Mouse (Mus musculus): ENCODE measurements around the gene Camk2n1. TPM values are rescaled to one million over a fixed set of nuclear protein-coding genes. Genes with fewer than 3 reads are reported as not detected.

The Camk2n1 gene
- polyA plus RNA-seq, 1 experiment, result 0.12 TPM

GRCm38 (mm10) chr4:138480962-138481361, 26.8 kb downstream of the Camk2n1 start:
- TF ChIP-seq CTCF (IDR thresholded peaks at IDR 0.05; ENCODE audit: low read depth, low read length) (no peak), POLR2A (IDR thresholded peaks at IDR 0.05; ENCODE audit: borderline replicate concordance, low read depth, low read length) (no peak)
- Histone ChIP-seq H3K4me1 (ENCODE audit: control insufficient read depth, insufficient read depth, low read length) (no peaks in the 10 kb centered on the region), H3K27ac (ENCODE audit: insufficient read depth, low read depth, low read length) (no peak overlapping the region), H3K4me3 (ENCODE audit: insufficient read depth, low read length) (no peak overlapping the region)

GRCm38 (mm10) chr4:138482721-138483120, 28.6 kb downstream of the Camk2n1 start:
- Histone ChIP-seq H3K4me3 (ENCODE audit: insufficient read depth, low read length) (no peak overlapping the region), H3K27ac (ENCODE audit: insufficient read depth, low read depth, low read length) (no peak overlapping the region), H3K4me1 (ENCODE audit: control insufficient read depth, insufficient read depth, low read length) (no peaks in the 10 kb centered on the region)
- no peak for TF ChIP-seq POLR2A (IDR thresholded peaks at IDR 0.05; ENCODE audit: borderline replicate concordance, low read depth, low read length)

- Histone ChIP-seq H3K27ac (ENCODE audit: insufficient read depth, low read depth, low read length) (no peak overlapping the region), H3K4me3 (ENCODE audit: insufficient read depth, low read length) (no peak overlapping the region), H3K4me1 (ENCODE audit: control insufficient read depth, insufficient read depth, low read length) (no peaks in the 10 kb centered on the region)
- no peak for TF ChIP-seq CTCF (IDR thresholded peaks at IDR 0.05; ENCODE audit: low read depth, low read length)
- no peak for TF ChIP-seq POLR2A (IDR thresholded peaks at IDR 0.05; ENCODE audit: borderline replicate concordance, low read depth, low read length)
These were observed 34.1 kb downstream of the Camk2n1 start for GRCm38 (mm10) chr4:138488241-138488640.

GRCm38 (mm10) chr4:138491088-138491487, 37.0 kb downstream of the Camk2n1 start:
- no peak overlapping the region for H3K4me3 ChIP-seq (ENCODE audit: insufficient read depth, low read length)
- H3K27ac ChIP-seq (ENCODE audit: insufficient read depth, low read depth, low read length), result no peak overlapping the region
- no peak for TF ChIP-seq CTCF (IDR thresholded peaks at IDR 0.05; ENCODE audit: low read depth, low read length)
- no peak for TF ChIP-seq POLR2A (IDR thresholded peaks at IDR 0.05; ENCODE audit: borderline replicate concordance, low read depth, low read length)
- H3K4me1 ChIP-seq (ENCODE audit: control insufficient read depth, insufficient read depth, low read length), result no peaks in the 10 kb centered on the region

- Histone ChIP-seq H3K4me1 (ENCODE audit: control insufficient read depth, insufficient read depth, low read length) (no peaks in the 10 kb centered on the region), H3K4me3 (ENCODE audit: insufficient read depth, low read length) (no peak overlapping the region), H3K27ac (ENCODE audit: insufficient read depth, low read depth, low read length) (no peak overlapping the region)
- TF ChIP-seq CTCF (IDR thresholded peaks at IDR 0.05; ENCODE audit: low read depth, low read length) (no peak), POLR2A (IDR thresholded peaks at IDR 0.05; ENCODE audit: borderline replicate concordance, low read depth, low read length) (no peak)
These were observed 39.3 kb downstream of the Camk2n1 start for GRCm38 (mm10) chr4:138493161-138494001.

- Histone ChIP-seq H3K27ac (ENCODE audit: insufficient read depth, low read depth, low read length) (no peak overlapping the region), H3K4me1 (ENCODE audit: control insufficient read depth, insufficient read depth, low read length) (no peaks in the 10 kb centered on the region), H3K4me3 (ENCODE audit: insufficient read depth, low read length) (no peak overlapping the region)
- TF ChIP-seq POLR2A (IDR thresholded peaks at IDR 0.05; ENCODE audit: borderline replicate concordance, low read depth, low read length), result no peak
- TF ChIP-seq CTCF (IDR thresholded peaks at IDR 0.05; ENCODE audit: low read depth, low read length), result no peak
These were observed 40.8 kb downstream of the Camk2n1 start for GRCm38 (mm10) chr4:138494905-138495304.

GRCm38 (mm10) chr4:138495775-138496174, 41.7 kb downstream of the Camk2n1 start:
- no peaks in the 10 kb centered on the region for H3K4me1 ChIP-seq (ENCODE audit: control insufficient read depth, insufficient read depth, low read length)
- no peak overlapping the region for H3K27ac ChIP-seq (ENCODE audit: insufficient read depth, low read depth, low read length)
- H3K4me3 ChIP-seq (ENCODE audit: insufficient read depth, low read length), result no peak overlapping the region
- TF ChIP-seq CTCF (IDR thresholded peaks at IDR 0.05; ENCODE audit: low read depth, low read length) (no peak), POLR2A (IDR thresholded peaks at IDR 0.05; ENCODE audit: borderline replicate concordance, low read depth, low read length) (no peak)

- TF ChIP-seq CTCF (IDR thresholded peaks at IDR 0.05; ENCODE audit: low read depth, low read length) (no peak), POLR2A (IDR thresholded peaks at IDR 0.05; ENCODE audit: borderline replicate concordance, low read depth, low read length) (no peak)
- Histone ChIP-seq H3K27ac (ENCODE audit: insufficient read depth, low read depth, low read length) (no peak overlapping the region), H3K4me1 (ENCODE audit: control insufficient read depth, insufficient read depth, low read length) (no peaks in the 10 kb centered on the region), H3K4me3 (ENCODE audit: insufficient read depth, low read length) (no peak overlapping the region)
These were observed 42.8 kb downstream of the Camk2n1 start for GRCm38 (mm10) chr4:138496746-138497520.

- no peak overlapping the region for H3K4me3 ChIP-seq (ENCODE audit: insufficient read depth, low read length)
- H3K27ac ChIP-seq (ENCODE audit: insufficient read depth, low read depth, low read length), result no peak overlapping the region
- no peaks in the 10 kb centered on the region for H3K4me1 ChIP-seq (ENCODE audit: control insufficient read depth, insufficient read depth, low read length)
- TF ChIP-seq POLR2A (IDR thresholded peaks at IDR 0.05; ENCODE audit: borderline replicate concordance, low read depth, low read length) (no peak), CTCF (IDR thresholded peaks at IDR 0.05; ENCODE audit: low read depth, low read length) (no peak)
These were observed 45.9 kb downstream of the Camk2n1 start for GRCm38 (mm10) chr4:138499856-138500645.

Data from bone marrow macrophage, adult 2 months (primary cell).